Mouse (Mus musculus): ENCODE data around the gene Sall1. TPM values are rescaled to one million over a fixed set of nuclear protein-coding genes. Genes with fewer than 3 reads are reported as not detected.

The Sall1 gene
- 1 to 10 TPM in 3 of 4 experiments, under 1 TPM in 1; 0.92 to 1.4 (median 1.2) TPM for total RNA-seq (2022)

GRCm38 (mm10) chr8:89043940-89044339, at the start of gene Sall1:
TSS of gene Sall1 (minus strand) at chr8:89044162.
- no peak for DNase-seq (ENCODE audit: low spot score)

- no peak for DNase-seq (ENCODE audit: low spot score)
Measured at GRCm38 (mm10) chr8:89089916-89090315, 46.0 kb upstream of the Sall1 start.

GRCm38 (mm10) chr8:89079147-89079546, 35.2 kb upstream of the Sall1 start:
- DNase-seq (ENCODE audit: low spot score): no peak

- no peak for DNase-seq (ENCODE audit: low spot score)
Measured at GRCm38 (mm10) chr8:89072968-89073382, 29.0 kb upstream of the Sall1 start.

GRCm38 (mm10) chr8:89067499-89067898, 23.5 kb upstream of the Sall1 start:
- DNase-seq (ENCODE audit: low spot score): no peak

GRCm38 (mm10) chr8:89064042-89064441, 20.1 kb upstream of the Sall1 start:
- DNase-seq (ENCODE audit: low spot score): no peak

- no peak for DNase-seq (ENCODE audit: low spot score)
Measured at GRCm38 (mm10) chr8:89063366-89064040, 19.5 kb upstream of the Sall1 start.

- DNase-seq (ENCODE audit: low spot score): no peak
Measured at GRCm38 (mm10) chr8:89060717-89061116, 16.8 kb upstream of the Sall1 start.

- DNase-seq (ENCODE audit: low spot score): no peak
Measured at GRCm38 (mm10) chr8:89059507-89059906, 15.5 kb upstream of the Sall1 start.

- no peak for DNase-seq (ENCODE audit: low spot score)
Measured at GRCm38 (mm10) chr8:89052880-89053279, 8.9 kb upstream of the Sall1 start.

GRCm38 (mm10) chr8:89046639-89047348, 2.8 kb upstream of the Sall1 start:
- no peak for DNase-seq (ENCODE audit: low spot score)

GRCm38 (mm10) chr8:89046226-89046625, 2.3 kb upstream of the Sall1 start:
- no peak for DNase-seq (ENCODE audit: low spot score)

GRCm38 (mm10) chr8:89045726-89046125, 1.8 kb upstream of the Sall1 start:
- no peak for DNase-seq (ENCODE audit: low spot score)

- no peak for DNase-seq (ENCODE audit: low spot score)
Measured at GRCm38 (mm10) chr8:89045218-89045601, 1.2 kb upstream of the Sall1 start.

GRCm38 (mm10) chr8:89044511-89045217, 702 bp upstream of the Sall1 start:
- DNase-seq (ENCODE audit: low spot score): no peak

- no peak for DNase-seq (ENCODE audit: low spot score)
Measured at GRCm38 (mm10) chr8:89043371-89043841, 556 bp downstream of the Sall1 start.

GRCm38 (mm10) chr8:89042560-89043370, 1.2 kb downstream of the Sall1 start:
- no peak for DNase-seq (ENCODE audit: low spot score)

- no peak for DNase-seq (ENCODE audit: low spot score)
Measured at GRCm38 (mm10) chr8:89042118-89042460, 1.9 kb downstream of the Sall1 start.

- DNase-seq (ENCODE audit: low spot score): no peak
Measured at GRCm38 (mm10) chr8:89041421-89042117, 2.4 kb downstream of the Sall1 start.

- DNase-seq (ENCODE audit: low spot score): no peak
Measured at GRCm38 (mm10) chr8:89040751-89041420, 3.1 kb downstream of the Sall1 start.

GRCm38 (mm10) chr8:89039890-89040289, 4.1 kb downstream of the Sall1 start:
- no peak for DNase-seq (ENCODE audit: low spot score)
